Mouse (Mus musculus): ENCODE results near the gene Agap1.
"Not testable (repeated sequence)": the region's sequence is repeated elsewhere in the genome, so short reads cannot be mapped to it uniquely, and the experiment has no call there.

Agap1 gene

GRCm38 (mm10) chr1:89461881-89462280, 7.3 kb downstream of the Agap1 start:
- no peak for DNase-seq

GRCm38 (mm10) chr1:89463138-89463537, 8.5 kb downstream of the Agap1 start:
- no peak for DNase-seq

GRCm38 (mm10) chr1:89465417-89466002, 10.9 kb downstream of the Agap1 start:
- no peak for DNase-seq

- DNase-seq, result peak; percentile 51
These were observed 12.9 kb downstream of the Agap1 start for GRCm38 (mm10) chr1:89467321-89468069.

GRCm38 (mm10) chr1:89468141-89468540, 13.5 kb downstream of the Agap1 start:
- DNase-seq, result no peak

- DNase-seq, result no peak
These were observed 16.8 kb downstream of the Agap1 start for GRCm38 (mm10) chr1:89471430-89471829.

GRCm38 (mm10) chr1:89471891-89472290, 17.3 kb downstream of the Agap1 start:
- DNase-seq, result no peak

GRCm38 (mm10) chr1:89473946-89474345, 19.3 kb downstream of the Agap1 start:
- DNase-seq, result no peak

GRCm38 (mm10) chr1:89474853-89475252, 20.2 kb downstream of the Agap1 start:
- no peak for DNase-seq

- no peak for DNase-seq
These were observed 22.4 kb downstream of the Agap1 start for GRCm38 (mm10) chr1:89477033-89477432.

GRCm38 (mm10) chr1:89478571-89479460, 24.2 kb downstream of the Agap1 start:
- DNase-seq, result no peak

- no peak for DNase-seq
These were observed 26.5 kb downstream of the Agap1 start for GRCm38 (mm10) chr1:89481154-89481553.

- DNase-seq, result no peak
These were observed 28.2 kb downstream of the Agap1 start for GRCm38 (mm10) chr1:89482812-89483211.

- no peak for DNase-seq
These were observed 32.3 kb downstream of the Agap1 start for GRCm38 (mm10) chr1:89486891-89487290.

GRCm38 (mm10) chr1:89489111-89489971, 34.7 kb downstream of the Agap1 start:
- DNase-seq, result peak; percentile 16

GRCm38 (mm10) chr1:89493177-89493576, 38.6 kb downstream of the Agap1 start:
- DNase-seq, result no peak

GRCm38 (mm10) chr1:89494816-89495215, 40.2 kb downstream of the Agap1 start:
- no peak for DNase-seq

GRCm38 (mm10) chr1:89496204-89496603, 41.6 kb downstream of the Agap1 start:
- no peak for DNase-seq

GRCm38 (mm10) chr1:89500925-89501324, 46.3 kb downstream of the Agap1 start:
- no peak for DNase-seq

- DNase-seq, result no peak
These were observed 46.7 kb downstream of the Agap1 start for GRCm38 (mm10) chr1:89501346-89501745.

- not testable (repeated sequence) for DNase-seq
These were observed 47.3 kb downstream of the Agap1 start for GRCm38 (mm10) chr1:89501891-89502290.

- DNase-seq, result no peak
These were observed 54.6 kb downstream of the Agap1 start for GRCm38 (mm10) chr1:89509196-89509595.
